Mouse (Mus musculus) lung, postnatal 0 days (tissue): ENCODE data around the gene Tmem246.

Source experiments
- CTCF ChIP-seq: IDR thresholded peaks from 2 replicates; pipeline ENCODE4 v1.5.1; 2016; ENCODE audit warnings: antibody characterized with exemption, mild to moderate bottlenecking
- EP300 ChIP-seq: IDR thresholded peaks from 2 replicates; pipeline ENCODE4 v1.6.1; 2016; ENCODE audit warnings: antibody characterized with exemption, mild to moderate bottlenecking, control low read depth

- TF ChIP-seq CTCF (no peak), EP300 (no peak)
These were observed 40.3 kb downstream of the Tmem246 start for GRCm38 (mm10) chr4:49557375-49557774.
